In genomic region chr6:115499540-115499939, GRCm38 (mm10) we compare ENCODE assay signal across 9 mouse cellular contexts. TPM values are rescaled to one million over a fixed set of nuclear protein-coding genes. Genes with fewer than 3 reads are reported as not detected.
DNase-seq lines count a peak whose midpoint lies in the region; ATAC-seq and TF ChIP-seq lines count a peak whose summit lies in the region.
"Had no signal": no experiment of that assay in that cellular context is flagged by ENCODE, and none has a peak within 500 bp of the region (broad histone marks: within the 10 kb centered on the region; RNA-seq: fewer than 3 reads in every experiment).

No protein-coding gene starts in this region.

- DNase-seq in R1 (ENCODE audit: low read depth, low spot score), result peak; percentile 11
- DNase-seq in cerebellum, postnatal 14 days, result peak; percentile 81 to 83
- peak; percentile 53 to 58 for DNase-seq in layer of hippocampus, adult 8-10 months (ENCODE audit: low spot score in 2 of 2)
- DNase-seq in kidney, adult 2 months, result no peak
- no peak for DNase-seq in kidney, adult 9 months

- 48% methylated on average over 14 of the region's 14 CpGs for WGBS in hindbrain, embryonic 15.5 days
- WGBS in hindbrain, embryonic 13.5 days, result 73% methylated on average over 14 of the region's 14 CpGs
- 87% methylated on average over 14 of the region's 14 CpGs for WGBS in kidney, adult 2 months

- H3K9me3 ChIP-seq in hindbrain, embryonic 15.5 days, result no peaks in the 10 kb centered on the region
- H3K9me3 ChIP-seq in hindbrain, embryonic 13.5 days, result no peaks in the 10 kb centered on the region
- H3K9me3 ChIP-seq: liver, embryonic 15.5 days had no signal

- TF ChIP-seq POLR2A in kidney, adult 2 months (IDR thresholded peaks at IDR 0.05; ENCODE audit: low read depth, low read length), result no peak

- peak; percentile 80; the same call in 1 of the 2 replicates for ATAC-seq in hindbrain, embryonic 15.5 days (ENCODE audit: low FRiP score, low read depth)
- no peak for ATAC-seq in hindbrain, embryonic 13.5 days (ENCODE audit: low FRiP score)
- ATAC-seq in CD4-positive, CD25-positive, alpha-beta regulatory T cell, adult 4 months, result no peak

- no peak overlapping the region for H3K27ac ChIP-seq in hindbrain, embryonic 15.5 days (replicated peaks)
- no peak overlapping the region for H3K27ac ChIP-seq in hindbrain, embryonic 13.5 days
- H3K27ac ChIP-seq in kidney, adult 2 months (ENCODE audit: insufficient read depth, low read depth, low read length), result no peak overlapping the region
- H3K27ac ChIP-seq: liver, embryonic 15.5 days had no signal

- no peak for TF ChIP-seq CTCF in kidney, adult 2 months (conservative IDR thresholded peaks at IDR 0.05; ENCODE audit: insufficient read depth, insufficient read length, low read depth, low read length)

- peaks cover 4% of the 10 kb centered on the region; the same call in 1 of the 2 replicates for H3K4me1 ChIP-seq in hindbrain, embryonic 15.5 days (replicated peaks)
- H3K4me1 ChIP-seq in hindbrain, embryonic 13.5 days (replicated peaks), result no peaks in the 10 kb centered on the region; the same call in 1 of the 2 replicates
- H3K4me1 ChIP-seq in kidney, adult 2 months (ENCODE audit: control insufficient read depth, insufficient read depth, low read length), result no peaks in the 10 kb centered on the region

- H3K27me3 ChIP-seq in hindbrain, embryonic 15.5 days, result no peaks in the 10 kb centered on the region
- H3K27me3 ChIP-seq in hindbrain, embryonic 13.5 days, result no peaks in the 10 kb centered on the region
- H3K27me3 ChIP-seq in kidney, adult 2 months (replicated peaks; ENCODE audit: control insufficient read depth, insufficient read depth, low read length), result no peaks in the 10 kb centered on the region
- H3K27me3 ChIP-seq: liver, embryonic 15.5 days had no signal

- no peak overlapping the region for H3K9ac ChIP-seq in hindbrain, embryonic 15.5 days
- H3K9ac ChIP-seq in hindbrain, embryonic 13.5 days, result no peak overlapping the region
- H3K9ac ChIP-seq: liver, embryonic 15.5 days had no signal

- H3K36me3 ChIP-seq in hindbrain, embryonic 15.5 days, result no peaks in the 10 kb centered on the region
- no peaks in the 10 kb centered on the region for H3K36me3 ChIP-seq in hindbrain, embryonic 13.5 days
- no peaks in the 10 kb centered on the region for H3K36me3 ChIP-seq in kidney, adult 2 months (ENCODE audit: control insufficient read depth, insufficient read depth, low read length)
- H3K36me3 ChIP-seq: liver, embryonic 15.5 days had no signal

- no peak overlapping the region for H3K4me2 ChIP-seq in hindbrain, embryonic 15.5 days
- no peak overlapping the region for H3K4me2 ChIP-seq in hindbrain, embryonic 13.5 days
- H3K4me2 ChIP-seq: liver, embryonic 15.5 days had no signal

- H3K4me3 ChIP-seq in hindbrain, embryonic 15.5 days, result no peak overlapping the region
- H3K4me3 ChIP-seq in hindbrain, embryonic 13.5 days, result no peak overlapping the region
- no peak overlapping the region for H3K4me3 ChIP-seq in kidney, adult 2 months (ENCODE audit: insufficient read depth, low read depth, low read length)
- H3K4me3 ChIP-seq: liver, embryonic 15.5 days had no signal

RNA-seq across cellular contexts. Expression of gene Tsen2, which starts 44.9 kb away (rescaled TPM):
- polyA plus RNA-seq in hindbrain, embryonic 15.5 days (2015; fragmentation: Nextera tagmentation; extraction: Ambion mirVana), result 30.3 and 35.3 TPM in 2 replicates
- polyA plus RNA-seq in hindbrain, embryonic 13.5 days (2015; fragmentation: Nextera tagmentation; extraction: Ambion mirVana), result 30.1 and 33.4 TPM in 2 replicates
- total RNA-seq in layer of hippocampus, adult 8-10 months (2022), result 10 to 100 TPM; 26.6 to 37.1 (median 27.1) TPM
- 10 to 100 TPM; 13.0 to 16.5 TPM for polyA plus RNA-seq in CD4-positive, CD25-positive, alpha-beta regulatory T cell, adult 4 months (2017; shearing (Covaris generic))
- polyA plus RNA-seq in kidney, adult 2 months (2012; rRNA removed), result 4.2 and 4.8 TPM in 2 replicates

Comparison
In these comparisons a context has a peak if more than half of its experiments do, and no peak if none do; other contexts are left out.
1. DNase-seq: peak in R1 (single experiment), cerebellum, postnatal 14 days (2 of 2) and layer of hippocampus, adult 8-10 months (2 of 2); none in kidney, adult 2 months (single experiment) and kidney, adult 9 months (single experiment).